Mouse (Mus musculus): ENCODE data around the gene Setdb1. TPM values are rescaled to one million over a fixed set of nuclear protein-coding genes. Genes with fewer than 3 reads are reported as not detected.

Gene Setdb1
- total RNA-seq, 2 experiments from 2014 or later = 14.1 to 14.4 TPM

DNA sequence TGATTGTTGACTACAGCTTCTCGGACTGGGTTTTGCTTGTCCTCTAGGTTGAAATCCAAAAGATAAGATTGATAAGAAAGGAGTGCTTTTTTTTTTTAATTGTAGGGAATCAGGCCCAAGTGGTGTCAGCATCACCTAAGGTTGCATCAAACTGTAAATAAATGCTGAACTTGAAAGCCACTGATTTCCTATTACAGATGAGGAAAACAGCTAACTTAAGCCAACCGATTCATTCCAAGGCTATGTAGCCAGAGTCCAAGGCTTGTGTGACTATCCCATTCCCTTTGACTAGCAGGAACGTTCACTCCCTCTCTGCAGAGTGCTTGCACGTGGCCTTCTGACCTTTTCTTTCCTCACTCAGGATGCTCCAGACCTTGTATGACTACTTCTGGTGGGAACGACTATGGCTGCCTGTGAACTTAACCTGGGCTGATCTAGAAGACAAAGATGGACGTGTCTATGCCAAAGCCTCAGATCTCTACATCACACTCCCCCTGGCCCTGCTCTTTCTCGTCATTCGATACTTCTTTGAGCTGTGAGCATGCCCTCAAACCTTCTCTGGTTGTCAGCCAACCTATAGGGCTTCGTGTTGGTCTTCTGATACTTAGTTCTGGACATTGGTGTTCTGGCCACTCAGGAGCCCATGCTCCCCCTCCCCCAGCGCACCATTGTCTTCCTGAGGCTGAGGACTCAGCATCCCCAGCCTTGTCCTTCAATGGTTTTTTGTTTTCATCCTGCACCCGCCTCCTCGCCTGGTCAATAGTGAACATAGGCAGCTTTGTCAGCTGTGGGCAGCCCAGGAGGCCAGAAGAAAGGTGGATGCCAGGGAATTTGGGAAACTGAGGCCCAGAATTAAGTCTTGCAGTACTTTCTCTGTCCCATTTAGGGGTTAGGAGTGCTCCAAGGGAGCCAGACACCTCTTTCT lies 37.0 kb downstream of the Setdb1 start:
- no peak for DNase-seq
- intact Hi-C loops (cut with DNase I) = no loop called here

DNA sequence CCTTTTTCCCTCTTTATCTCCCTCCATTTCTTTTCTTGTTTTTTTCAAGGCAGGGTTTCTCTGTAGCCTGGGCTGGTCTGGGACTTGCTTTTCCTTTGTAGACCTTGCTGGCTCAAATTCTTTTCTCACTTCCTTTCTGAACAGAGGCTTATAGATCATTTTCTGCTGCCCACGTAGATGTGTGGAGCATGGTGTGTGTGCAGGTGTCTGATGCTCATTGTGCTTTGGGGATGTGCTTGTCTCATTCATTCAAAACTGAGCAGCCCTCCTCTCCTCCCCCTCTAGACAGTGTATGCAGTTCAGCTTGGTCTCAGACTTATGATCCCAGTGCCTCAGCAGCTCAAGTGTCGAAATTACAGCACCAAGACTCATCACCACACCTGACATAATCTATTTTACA lies 37.9 kb downstream of the Setdb1 start:
- intact Hi-C loops (cut with DNase I) = no loop called here
- no peak for DNase-seq

DNA sequence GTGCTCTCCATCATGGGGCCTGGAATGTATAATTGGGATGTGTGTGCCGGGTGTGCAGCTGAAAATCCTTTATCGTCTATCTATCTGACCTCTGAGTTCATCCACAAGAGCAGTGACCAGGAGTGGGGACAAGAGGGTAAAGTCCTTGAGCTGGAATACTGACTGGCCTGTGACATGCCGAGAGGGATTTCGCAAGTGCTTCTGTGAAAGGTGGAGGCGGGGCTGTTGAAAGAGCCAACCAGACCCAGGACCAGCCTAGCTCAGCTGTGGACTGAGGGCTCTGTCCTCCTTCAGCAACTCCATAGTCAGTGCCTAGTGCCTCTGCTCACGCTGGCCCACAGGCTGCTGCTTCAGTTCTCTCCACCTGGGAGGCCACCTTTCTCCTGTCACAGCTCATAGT lies 38.5 kb downstream of the Setdb1 start:
- intact Hi-C loops (cut with DNase I) = no loop called here
- DNase-seq = peak; percentile 39 to 57

DNA sequence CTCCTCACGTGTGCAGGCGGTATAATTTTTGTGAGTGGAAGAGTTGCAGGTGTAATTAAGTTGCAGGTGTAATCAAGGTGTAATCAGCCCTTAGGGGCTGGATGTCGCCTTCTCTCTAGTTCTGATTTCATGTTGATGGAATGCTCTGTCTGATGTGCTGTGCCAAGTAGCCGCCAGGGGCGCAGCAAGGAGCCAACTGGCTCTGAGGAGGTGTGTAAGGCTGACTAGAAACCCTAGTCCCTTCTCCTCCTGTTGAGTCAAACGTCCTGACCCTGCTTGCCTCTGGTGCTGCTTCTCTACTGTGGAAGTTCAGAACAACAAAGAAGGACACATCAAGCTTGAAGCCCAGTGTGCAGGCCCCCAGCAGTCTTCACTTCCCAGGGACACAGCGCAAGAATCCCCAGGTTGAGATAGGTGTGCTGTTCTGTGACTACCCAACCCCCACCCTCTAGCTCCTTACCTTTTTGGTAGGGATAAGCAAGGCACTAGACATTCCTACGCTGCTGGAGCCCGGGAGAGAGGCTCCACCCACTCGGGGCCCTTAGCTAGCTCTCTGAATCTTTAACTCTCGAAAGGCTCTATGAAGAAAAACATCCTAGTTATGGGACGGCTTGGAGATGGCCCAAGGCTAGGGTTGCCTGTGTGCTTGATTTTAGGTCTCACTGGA lies 39.5 kb downstream of the Setdb1 start:
- intact Hi-C loops (cut with DNase I) = no loop called here
- DNase-seq = peak; percentile 53 to 62

DNA sequence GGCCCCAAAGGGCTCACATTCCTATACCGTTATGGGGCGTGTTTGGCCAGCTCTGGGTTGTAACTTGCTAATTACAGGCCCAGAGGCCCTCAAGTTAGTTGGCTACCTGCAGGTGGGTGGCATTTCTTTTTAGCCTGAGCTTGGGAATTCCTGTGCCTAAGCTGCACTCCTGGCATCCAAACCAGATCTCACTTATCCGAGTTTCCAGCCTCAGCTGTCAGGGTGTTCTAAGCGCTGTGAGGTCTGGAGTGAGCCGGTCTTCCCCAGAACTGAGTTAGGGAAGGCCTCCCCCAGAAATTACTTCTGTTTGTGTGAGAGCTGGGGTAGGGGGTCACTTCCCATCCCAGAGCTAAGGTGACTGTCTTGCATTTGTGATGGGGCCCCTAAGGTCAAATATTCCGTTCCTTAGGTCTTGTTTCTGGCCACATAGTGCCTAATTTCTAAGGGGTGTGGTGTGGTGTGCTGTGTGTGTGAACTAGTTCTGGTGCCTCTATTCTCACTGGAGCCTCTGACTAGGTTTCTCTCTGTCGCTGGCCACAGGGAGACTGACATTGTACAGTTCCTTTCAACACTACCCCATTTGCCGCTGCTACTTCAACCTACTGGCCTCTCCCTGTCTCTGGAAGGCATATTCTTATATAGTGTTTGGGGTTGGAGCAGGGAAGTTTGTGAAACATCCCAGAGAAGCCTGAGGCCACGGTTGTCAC lies 41.0 kb downstream of the Setdb1 start:
- intact Hi-C loops (cut with DNase I) = loop anchor here (2.0 kb wide), 1 partner anchor 33 kb away; the partner anchor contains the start of gene Prune1
- no peak for DNase-seq

DNA sequence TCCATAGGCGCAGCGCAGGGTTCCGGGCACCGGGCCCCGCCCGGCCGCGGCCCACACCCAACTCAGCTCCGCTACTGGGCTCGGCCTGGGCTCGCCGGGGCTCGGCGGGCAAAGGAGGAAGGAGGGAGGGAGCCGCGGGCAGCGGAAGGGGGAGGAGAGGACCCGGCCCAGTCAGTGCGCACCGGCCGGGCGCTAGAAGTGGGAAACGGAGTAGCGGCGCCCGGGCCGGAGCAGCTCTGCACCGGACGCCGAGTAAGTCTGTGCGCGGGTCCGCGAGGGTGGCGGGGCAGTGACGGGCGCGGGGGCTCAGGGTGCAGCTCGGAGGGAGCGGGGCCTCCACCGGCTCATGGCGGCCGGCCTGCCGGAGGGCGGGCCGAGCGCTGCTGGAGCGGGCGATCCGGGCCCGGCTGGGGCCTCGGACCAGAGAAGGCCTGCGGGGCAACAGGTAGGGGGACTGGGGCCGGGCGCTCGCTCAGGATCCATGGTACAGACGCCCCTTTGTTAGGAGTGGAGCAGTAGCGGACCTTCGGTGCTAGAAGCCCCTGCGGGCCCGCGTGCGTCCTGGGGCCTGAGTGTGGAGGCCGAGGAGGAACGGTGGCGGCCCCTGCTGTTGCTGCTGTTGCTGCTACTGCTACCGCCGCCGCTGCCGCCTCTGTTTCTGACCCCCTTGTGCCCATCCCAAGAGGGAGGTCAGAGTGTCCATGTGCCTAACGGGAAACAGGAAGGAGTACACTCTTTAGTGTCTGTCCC lies 41.7 kb downstream of the Setdb1 start:
- intact Hi-C loops (cut with DNase I) = loop anchor here (2.0 kb wide), 1 partner anchor 32 kb away; the partner anchor contains the start of gene Prune1
- DNase-seq = peak; percentile 95 to 96

DNA sequence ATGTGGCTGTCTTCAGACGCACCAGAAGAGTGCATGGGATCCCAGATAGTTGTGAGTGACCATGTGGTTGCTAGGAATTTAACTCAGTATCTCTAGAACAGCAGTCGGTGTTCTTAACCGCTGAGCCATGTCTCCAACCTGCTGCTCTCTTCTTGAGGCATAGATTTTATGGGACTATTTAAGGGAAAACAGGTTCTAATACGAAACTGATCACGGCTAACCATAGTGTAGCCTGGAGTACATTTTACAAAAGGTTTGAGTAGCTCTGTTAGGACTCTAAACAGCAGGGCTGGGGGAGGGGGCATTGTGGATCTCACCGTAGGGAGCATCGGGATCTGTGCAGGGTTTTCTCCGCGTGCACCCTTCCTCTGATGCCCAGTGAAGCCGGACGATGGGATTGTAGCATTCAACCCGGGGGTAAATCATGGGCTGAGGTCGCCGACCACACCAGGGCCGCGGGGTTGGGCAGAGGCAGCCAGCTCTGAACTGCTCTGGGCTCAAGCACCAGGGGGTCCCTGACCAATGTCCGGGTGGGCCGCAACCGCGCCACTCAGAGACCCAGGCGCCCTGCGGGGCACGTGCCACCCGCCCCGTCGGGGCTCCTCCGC lies 42.4 kb downstream of the Setdb1 start, which contains the start of gene Cers2:
TSS of gene Cers2 (plus strand) at position 306 of the 608 bp plus-strand sequence.
- no peak for DNase-seq
- intact Hi-C loops (cut with DNase I) = loop anchor here (2.0 to 5.0 kb wide), 2 partner anchors 32 to 78 kb away; partner anchors contain the start of gene Prune1

DNA sequence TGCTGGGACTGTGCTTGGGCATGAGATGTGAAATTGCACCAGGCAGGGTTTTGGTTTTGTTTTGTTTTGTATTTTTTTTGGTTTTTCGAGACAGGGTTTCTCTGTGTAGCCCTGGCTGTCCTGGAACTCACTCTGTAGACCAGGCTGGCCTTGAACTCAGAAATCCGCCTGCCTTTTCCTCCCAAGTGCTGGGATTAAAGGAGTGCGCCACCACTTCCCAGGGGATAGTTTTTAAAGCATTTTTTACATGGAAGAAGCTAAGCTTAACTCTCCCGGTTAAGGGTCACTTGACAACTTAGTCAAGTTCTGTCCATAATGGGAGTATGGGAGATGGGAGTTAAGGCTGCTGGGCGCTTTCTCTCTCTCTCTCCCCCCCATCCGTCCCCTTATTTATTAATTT lies 42.9 kb downstream of the Setdb1 start:
- DNase-seq = no peak
- intact Hi-C loops (cut with DNase I) = loop anchor here (2.0 to 5.0 kb wide), 2 partner anchors 31 to 78 kb away; partner anchors contain the start of gene Prune1

DNA sequence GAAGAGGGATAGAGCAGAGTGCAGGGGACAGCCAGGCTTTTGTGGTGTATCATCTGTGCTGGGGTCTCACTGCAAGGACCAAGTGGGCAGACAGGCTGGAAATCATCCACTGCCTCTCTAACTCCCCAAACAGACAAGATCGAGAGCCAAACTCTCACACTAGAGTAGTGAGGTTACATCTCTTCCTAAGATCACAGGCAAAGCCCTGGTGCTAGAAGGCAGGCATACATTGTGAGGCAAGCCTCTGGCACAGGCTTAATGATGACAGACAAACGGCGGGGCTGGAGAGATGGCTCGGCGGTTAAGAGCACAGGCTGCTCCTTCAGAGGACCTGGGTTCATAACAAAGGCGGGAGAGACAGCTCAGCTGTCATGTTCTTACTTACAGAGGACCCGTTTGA lies 43.5 kb downstream of the Setdb1 start:
- intact Hi-C loops (cut with DNase I) = loop anchor here (5.0 kb wide), 1 partner anchor 79 kb away; no protein-coding TSS in a partner anchor
- DNase-seq = no peak

DNA sequence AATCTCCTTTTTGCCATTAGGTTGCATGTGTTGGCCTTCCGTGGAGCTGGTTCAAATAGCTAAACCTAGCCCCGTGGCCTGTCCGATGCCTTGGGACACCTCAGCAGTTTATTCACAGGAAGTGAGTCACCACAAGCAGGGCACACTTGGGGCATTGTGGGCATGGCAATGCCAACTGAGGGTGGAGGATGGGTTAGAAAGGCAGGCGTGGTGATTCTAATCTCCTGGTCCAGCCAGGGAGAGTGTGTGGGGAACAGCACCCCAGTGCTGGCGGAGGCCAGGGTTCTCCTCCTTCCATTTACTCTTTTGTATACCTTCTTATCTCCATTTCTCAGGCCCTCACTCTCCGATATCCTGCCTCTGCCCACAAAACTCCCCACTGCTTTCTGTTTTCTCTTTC lies 44.4 kb downstream of the Setdb1 start:
- no peak for DNase-seq
- intact Hi-C loops (cut with DNase I) = loop anchor here (5.0 kb wide), 1 partner anchor 80 kb away; no protein-coding TSS in a partner anchor

DNA sequence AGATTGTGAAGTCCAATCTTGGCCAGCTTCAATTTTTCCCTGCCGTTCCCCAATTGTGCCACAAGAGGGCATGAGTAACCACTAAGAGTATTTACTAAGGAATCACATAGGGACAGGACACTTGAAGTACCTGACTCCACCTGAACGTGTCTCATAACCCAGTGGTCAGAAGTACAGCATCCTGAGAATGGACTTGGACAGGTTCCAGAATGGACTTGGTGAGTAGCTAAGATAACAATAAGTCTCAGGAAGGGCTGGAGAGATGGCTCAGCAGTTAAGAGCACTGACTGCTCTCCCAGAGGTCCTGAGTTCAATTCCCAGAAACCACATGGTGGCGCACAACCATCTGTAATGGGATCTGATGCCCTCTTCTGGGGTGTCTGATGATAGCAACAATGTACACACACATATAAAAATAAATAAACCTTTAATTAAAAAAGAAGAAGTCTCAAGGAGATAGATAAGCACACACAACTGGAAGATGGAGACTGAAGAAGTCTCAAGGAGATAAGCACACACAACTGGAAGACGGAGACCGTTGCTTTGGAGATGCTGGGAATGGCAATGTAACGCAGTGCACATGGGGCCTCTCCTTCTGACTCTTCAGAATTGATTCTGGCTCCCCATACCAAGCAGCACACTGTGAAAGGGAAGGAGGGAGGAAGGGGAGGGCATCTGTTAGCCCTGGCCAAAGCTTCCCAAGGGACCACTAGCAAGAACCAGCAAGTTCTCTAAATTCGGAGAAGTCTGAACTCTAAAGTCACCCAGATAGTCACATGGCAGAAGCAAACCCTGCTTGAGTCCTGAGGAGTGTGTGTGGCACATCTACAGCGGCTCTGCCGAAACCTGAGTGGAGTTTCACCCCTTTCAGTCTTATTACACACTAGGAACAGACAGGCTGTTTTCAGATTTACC lies 45.8 kb downstream of the Setdb1 start:
- intact Hi-C loops (cut with DNase I) = loop anchor here (5.0 kb wide), 1 partner anchor 81 kb away; no protein-coding TSS in a partner anchor
- peak; percentile 55 to 78 for DNase-seq

DNA sequence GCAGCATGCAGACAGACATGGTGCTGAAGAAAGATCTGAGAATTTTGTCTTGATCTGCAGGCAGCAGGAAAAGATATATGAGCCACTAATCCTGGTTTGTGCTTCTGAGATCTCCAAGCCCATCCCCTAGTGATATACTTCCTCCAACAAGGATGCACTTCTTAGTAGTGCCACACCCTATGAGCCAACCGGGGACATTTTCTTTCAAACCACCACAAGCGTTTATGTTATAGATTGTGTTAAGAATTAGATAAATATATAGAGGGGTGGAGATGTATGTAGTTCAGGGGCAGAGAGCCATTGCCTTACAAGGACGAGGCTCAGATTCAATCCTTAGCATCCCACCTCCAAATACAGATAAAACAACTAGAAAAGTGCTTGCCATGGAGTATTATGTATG lies 46.5 kb downstream of the Setdb1 start:
- intact Hi-C loops (cut with DNase I) = loop anchor here (5.0 kb wide), 1 partner anchor 82 kb away; no protein-coding TSS in a partner anchor

DNA sequence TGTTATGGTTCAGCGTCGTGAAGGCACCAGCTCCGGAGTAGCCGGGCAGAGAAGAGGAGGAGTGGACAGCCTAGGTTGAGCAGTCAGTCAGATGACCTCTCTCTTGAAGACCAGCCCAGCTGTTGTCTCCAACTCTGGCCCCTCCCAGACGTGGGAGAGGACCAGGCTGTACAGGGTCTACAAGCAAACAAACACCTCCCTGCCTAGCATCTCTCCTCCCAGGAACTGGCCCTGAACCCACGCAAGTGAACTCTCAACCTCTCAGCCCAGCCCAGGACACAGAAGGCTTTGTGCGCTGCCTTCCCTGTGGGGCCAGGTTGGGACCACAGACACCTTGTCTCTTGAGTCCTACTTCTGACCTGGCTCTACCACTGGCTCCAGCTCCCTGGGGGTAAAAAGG lies 49.9 kb downstream of the Setdb1 start, which contains the start of gene Anxa9:
TSS of gene Anxa9 (minus strand) at position 77 of the 400 bp plus-strand sequence.
- DNase-seq = no peak
- intact Hi-C loops (cut with DNase I) = no loop called here

More for the DNA sequence above, 46.5 kb downstream of the Setdb1 start:
- no peak for DNase-seq

DNA sequence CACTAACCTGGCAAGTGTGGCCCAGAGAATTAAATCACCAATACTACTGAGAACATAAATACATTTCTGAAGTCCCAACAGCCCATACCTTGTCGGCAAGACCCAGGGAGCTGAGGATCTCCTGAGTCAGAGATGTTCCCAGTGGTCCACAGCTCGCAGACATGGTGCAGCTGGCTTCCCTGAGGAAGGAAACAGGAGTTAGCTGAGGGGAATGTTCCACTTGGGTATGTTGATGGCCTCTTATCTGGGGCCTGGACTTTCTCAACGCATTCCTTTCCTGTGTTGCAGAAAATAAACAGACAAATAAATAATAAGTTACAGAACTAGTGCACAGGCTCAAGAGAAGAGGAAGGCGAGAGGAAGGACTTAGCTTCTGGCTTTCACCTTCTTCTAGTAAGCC lies 50.8 kb downstream of the Setdb1 start:
- intact Hi-C loops (cut with DNase I) = no loop called here

DNA sequence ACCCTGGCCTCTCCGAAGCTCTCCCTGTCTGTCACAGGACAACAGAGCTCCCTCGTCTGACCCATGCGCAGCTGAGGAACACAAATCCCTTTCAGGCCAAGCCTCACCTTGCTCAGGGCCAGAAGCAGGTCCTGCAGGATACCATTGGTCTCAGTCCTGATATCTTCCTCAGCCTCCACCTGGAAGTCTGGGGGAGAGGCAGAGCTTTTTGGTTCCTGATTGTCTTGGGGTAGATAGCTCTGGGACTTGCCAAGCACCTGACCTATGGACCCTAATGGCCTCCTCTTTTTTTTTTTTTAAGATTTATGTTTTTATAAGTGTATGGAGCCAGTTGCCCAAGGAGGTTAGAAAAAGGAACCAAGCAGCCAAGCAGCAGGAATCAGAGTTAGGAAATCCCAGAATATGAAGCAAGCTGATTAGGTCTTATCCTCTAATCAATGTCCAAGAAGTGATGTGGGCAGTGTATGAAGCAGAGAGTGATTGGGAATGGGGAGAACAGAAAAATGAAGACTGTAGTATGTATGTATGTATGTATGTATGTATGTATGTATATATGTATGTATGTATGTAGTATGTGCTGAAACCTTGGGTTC lies 55.7 kb downstream of the Setdb1 start:
- intact Hi-C loops (cut with DNase I) = no loop called here

More for the DNA sequence above, 50.8 kb downstream of the Setdb1 start:
- DNase-seq = no peak

DNA sequence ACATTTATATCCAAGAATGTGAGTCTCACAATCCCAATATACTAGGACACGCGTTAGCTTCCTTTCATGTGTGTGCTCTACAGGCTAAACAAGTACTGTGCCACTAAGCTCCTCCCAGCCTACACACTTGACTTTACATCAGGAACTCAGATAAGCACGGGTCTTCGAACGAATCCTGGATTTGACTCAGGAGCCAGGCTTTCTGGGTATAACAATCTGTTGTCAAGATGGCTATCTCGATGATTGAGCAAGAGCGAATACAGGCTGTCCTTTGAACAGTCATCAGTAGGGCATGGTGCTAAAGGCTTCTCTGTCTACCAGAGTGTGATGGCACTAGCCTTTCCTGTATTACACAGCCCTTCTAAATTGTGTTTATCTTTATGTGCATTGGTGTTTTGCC lies 59.0 kb downstream of the Setdb1 start:
- DNase-seq = no peak
- intact Hi-C loops (cut with DNase I) = no loop called here

More for the DNA sequence above, 55.7 kb downstream of the Setdb1 start:
- no peak for DNase-seq

DNA sequence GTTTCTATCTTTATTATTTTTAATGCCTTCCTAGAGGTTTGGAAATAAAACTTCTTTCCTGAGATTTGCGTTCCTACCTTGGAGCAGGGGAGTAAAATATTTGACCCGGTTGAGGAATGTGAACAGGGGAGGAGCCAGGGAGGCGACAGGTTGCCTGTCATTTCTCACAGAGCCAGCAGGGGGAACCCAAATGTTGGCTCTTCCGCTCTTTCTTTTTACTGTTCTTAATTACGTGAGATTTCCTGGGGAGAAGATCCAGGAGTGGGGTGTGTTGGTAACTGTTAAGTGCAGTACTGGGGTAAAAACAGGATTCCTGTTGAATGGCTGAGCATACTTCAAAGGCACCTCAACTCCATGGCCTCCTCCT lies 60.9 kb downstream of the Setdb1 start:
- peak; percentile 43 to 64 for DNase-seq
- intact Hi-C loops (cut with DNase I) = no loop called here
